Mouse (Mus musculus) testis, postnatal 10 days (tissue): Measurements from ENCODE around the gene Zbp1.

ENCODE experiments used
- DNase-seq: peaks from one replicate; pipeline ENCODE4 v3.0.0; 2021; ENCODE audit warnings: low spot score

Gene Zbp1

GRCm38 (mm10) chr2:173246688-173247087, 28.0 kb upstream of the Zbp1 start:
- no peak for DNase-seq

GRCm38 (mm10) chr2:173245258-173245657, 26.5 kb upstream of the Zbp1 start:
- no peak for DNase-seq

- DNase-seq: no peak
These were observed 25.4 kb upstream of the Zbp1 start for GRCm38 (mm10) chr2:173244108-173244507.

GRCm38 (mm10) chr2:173243616-173244015, 24.9 kb upstream of the Zbp1 start:
- DNase-seq: no peak

- DNase-seq: no peak
These were observed 24.2 kb upstream of the Zbp1 start for GRCm38 (mm10) chr2:173242874-173243273.

- DNase-seq: no peak
These were observed 22.0 kb upstream of the Zbp1 start for GRCm38 (mm10) chr2:173240738-173241137.

GRCm38 (mm10) chr2:173238522-173238921, 19.8 kb upstream of the Zbp1 start:
- no peak for DNase-seq

- DNase-seq: peak; percentile 67
These were observed 17.0 kb upstream of the Zbp1 start for GRCm38 (mm10) chr2:173235435-173236332.

- DNase-seq: no peak
These were observed 14.0 kb upstream of the Zbp1 start for GRCm38 (mm10) chr2:173232766-173233099.

GRCm38 (mm10) chr2:173232065-173232765, 13.5 kb upstream of the Zbp1 start:
- DNase-seq: no peak

GRCm38 (mm10) chr2:173229578-173230224, 11.0 kb upstream of the Zbp1 start:
- peak; percentile 95 for DNase-seq

- no peak for DNase-seq
These were observed 9.8 kb upstream of the Zbp1 start for GRCm38 (mm10) chr2:173228567-173228966.

- no peak for DNase-seq
These were observed 8.1 kb upstream of the Zbp1 start for GRCm38 (mm10) chr2:173226792-173227191.

GRCm38 (mm10) chr2:173225906-173226305, 7.2 kb upstream of the Zbp1 start:
- DNase-seq: no peak

- no peak for DNase-seq
These were observed 6.1 kb upstream of the Zbp1 start for GRCm38 (mm10) chr2:173224832-173225231.

- no peak for DNase-seq
These were observed 5.4 kb upstream of the Zbp1 start for GRCm38 (mm10) chr2:173224097-173224496.

- no peak for DNase-seq
These were observed 4.8 kb upstream of the Zbp1 start for GRCm38 (mm10) chr2:173223496-173223895.

GRCm38 (mm10) chr2:173220754-173221153, 2.0 kb upstream of the Zbp1 start:
- peak; percentile 33 for DNase-seq

GRCm38 (mm10) chr2:173219256-173219954, 682 bp upstream of the Zbp1 start:
- peak; percentile 68 for DNase-seq

- DNase-seq: no peak
These were observed 912 bp downstream of the Zbp1 start for GRCm38 (mm10) chr2:173217763-173218258.

GRCm38 (mm10) chr2:173217246-173217645, 1.5 kb downstream of the Zbp1 start:
- DNase-seq: peak; percentile 30

- DNase-seq: peak; percentile 27
These were observed 1.9 kb downstream of the Zbp1 start for GRCm38 (mm10) chr2:173216840-173217239.
